Mouse (Mus musculus): ENCODE measurements around the gene Nlrx1.

DNA sequence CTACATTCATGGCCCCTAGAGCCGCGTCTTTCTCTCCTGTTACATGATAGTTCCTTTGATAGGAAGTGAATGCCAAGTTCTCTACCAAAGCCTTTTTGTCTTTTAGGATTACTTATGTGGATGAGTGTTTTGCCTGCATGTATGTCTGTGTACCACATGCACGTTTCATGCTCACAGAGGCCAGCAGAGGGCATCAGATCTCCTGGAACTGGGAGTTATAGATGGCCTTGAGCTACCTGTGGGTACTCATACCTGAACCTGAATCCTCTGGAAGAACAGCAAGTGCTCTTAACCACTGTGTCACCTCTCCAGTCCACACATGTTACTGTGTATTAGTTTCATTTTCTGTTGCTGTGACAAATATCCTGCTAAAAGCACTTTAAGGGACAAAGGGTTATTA is 24.1 kb upstream of the Nlrx1 start:
- TF ChIP-seq CTCF (conservative IDR thresholded peaks at IDR 0.05; ENCODE audit: insufficient read depth, insufficient read length, low read depth, low read length) (peak; percentile 74), POLR2A (IDR thresholded peaks at IDR 0.05; ENCODE audit: low read depth, low read length) (no peak)
